Mouse (Mus musculus) effector memory CD4-positive, alpha-beta T cell, adult 5 months (primary cell): Measurements from ENCODE around the gene Fem1b. TPM values are rescaled to one million over a fixed set of nuclear protein-coding genes. Genes with fewer than 3 reads are reported as not detected.

Source experiments
- polyA plus RNA-seq: library from polyadenylated mRNA; unstranded; fragments of 100-300 nt; shearing (Covaris generic); gene quantifications from one replicate; pipeline ENCODE4 v1.2.1, GENCODE M21; 2017

Gene Fem1b
- polyA plus RNA-seq, result 12.1 TPM

GRCm38 (mm10) chr9:62811516-62812121, at the start of gene Fem1b:
Gene Fem1b (minus strand): TSS chr9:62811934.

GRCm38 (mm10) chr9:62857719-62858261, 46.1 kb upstream of the Fem1b start, which contains the start of gene Calml4:
Gene Calml4 (plus strand): TSS chr9:62858080.

DNA sequence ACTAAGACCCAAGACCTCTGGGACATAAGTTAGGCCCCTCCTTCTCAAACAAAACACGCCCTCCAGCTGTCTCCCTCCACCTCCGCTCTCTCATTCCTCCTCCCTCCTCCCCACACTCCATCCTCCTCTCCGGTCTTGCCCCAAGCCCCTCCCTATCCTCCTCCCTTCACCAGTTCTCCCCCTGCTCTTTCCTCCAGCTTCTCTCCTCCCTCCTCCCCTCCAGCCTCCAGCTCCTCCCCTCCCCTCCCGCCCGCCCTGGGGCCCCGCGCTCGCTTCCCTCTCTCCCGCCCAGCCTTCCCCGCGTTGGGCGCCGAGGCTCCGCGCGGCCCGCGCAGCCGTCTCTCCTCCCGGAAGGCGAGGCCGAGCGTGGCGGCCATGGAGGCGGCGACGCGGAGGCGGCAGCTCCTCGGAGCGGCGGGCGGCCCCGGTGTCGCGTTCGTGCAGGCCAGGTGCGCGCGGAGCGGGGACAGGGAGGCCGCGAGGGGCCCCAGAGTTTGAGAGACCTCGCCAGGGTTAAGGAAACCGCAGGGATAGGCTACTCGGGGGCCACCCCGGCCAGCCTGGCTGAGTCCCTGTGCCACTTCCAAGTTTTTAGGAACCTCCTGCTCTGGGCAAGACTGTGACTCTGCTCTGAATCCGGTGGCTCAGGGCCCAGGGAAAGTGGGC, 26.9 kb upstream of the Fem1b start, which contains the start of gene Cln6:
Gene Cln6 (plus strand): TSS at position 280 of the 666 bp plus-strand sequence.

Other genes starting within 250 kb of the Fem1b start
- gene Itga11, start 134.1 kb downstream of the Fem1b start, polyA plus RNA-seq, result not detected
- 9.1 TPM for gene Cln6, start 26.9 kb upstream of the Fem1b start, polyA plus RNA-seq
- gene Calml4, start 46.1 kb upstream of the Fem1b start, polyA plus RNA-seq, result not detected
- 133 TPM for gene Pias1, start 176.0 kb upstream of the Fem1b start, polyA plus RNA-seq